Mouse (Mus musculus) cerebellum, adult 2 months (tissue): ENCODE measurements around the gene Stard10. TPM values are rescaled to one million over a fixed set of nuclear protein-coding genes. Genes with fewer than 3 reads are reported as not detected.

Experiments
- DNase-seq, 2 experiments: peaks; one replicate each; pipeline ENCODE4 v3.0.0; 2021
- H3K27ac ChIP-seq: fragments of 200-500 bp; 2 replicates; pipeline ENCODE4 v1.5.1; 2012; ENCODE audit warnings: low read length, control low read depth, inconsistent platforms; ENCODE audit not compliant: insufficient read depth
- H3K27me3 ChIP-seq: fragments of 200-500 bp; 2 replicates; pipeline ENCODE4 v1.6.1; 2012; ENCODE audit warnings: inconsistent platforms, mild to moderate bottlenecking, low read length, moderate library complexity; ENCODE audit not compliant: control insufficient read depth, insufficient read depth
- H3K4me1 ChIP-seq: fragments of 200-500 bp; 2 replicates; pipeline ENCODE4 v1.6.1; 2011; ENCODE audit warnings: low read length; ENCODE audit not compliant: control insufficient read depth, insufficient read depth
- H3K4me3 ChIP-seq: fragments of 200-500 bp; replicated peaks from 2 replicates; pipeline ENCODE3; 2011; ENCODE audit warnings: mild to moderate bottlenecking, low read depth, low read length, control low read depth; ENCODE audit not compliant: insufficient read depth
- CTCF ChIP-seq: fragments of 200-500 bp; IDR thresholded peaks from 2 replicates; pipeline ENCODE4 v1.5.1; 2011; ENCODE audit warnings: low read depth, mild to moderate bottlenecking, control low read depth, low read length, moderate library complexity, borderline replicate concordance; ENCODE audit not compliant: insufficient read depth
- POLR2A ChIP-seq: fragments of 200-500 bp; IDR thresholded peaks from 2 replicates; pipeline ENCODE4 v1.6.1; 2011; ENCODE audit warnings: low read length, control low read depth, borderline replicate concordance; ENCODE audit not compliant: insufficient read depth
- WGBS: fragments of 180-500 bp; shearing (Covaris S2); methylation state at CpG from one replicate; pipeline ENCODE4 v1.1.7; 2018; 5-methylcytosine and 5-hydroxymethylcytosine counted together
- polyA plus RNA-seq: library from polyadenylated mRNA; depleted of rRNA; stranded (reverse); fragments of >200 nt; gene quantifications from 2 replicates; pipeline ENCODE4 v1.2.3, GENCODE M21; 2012

The Stard10 gene
- polyA plus RNA-seq, 1 experiment: 123 TPM

DNA sequence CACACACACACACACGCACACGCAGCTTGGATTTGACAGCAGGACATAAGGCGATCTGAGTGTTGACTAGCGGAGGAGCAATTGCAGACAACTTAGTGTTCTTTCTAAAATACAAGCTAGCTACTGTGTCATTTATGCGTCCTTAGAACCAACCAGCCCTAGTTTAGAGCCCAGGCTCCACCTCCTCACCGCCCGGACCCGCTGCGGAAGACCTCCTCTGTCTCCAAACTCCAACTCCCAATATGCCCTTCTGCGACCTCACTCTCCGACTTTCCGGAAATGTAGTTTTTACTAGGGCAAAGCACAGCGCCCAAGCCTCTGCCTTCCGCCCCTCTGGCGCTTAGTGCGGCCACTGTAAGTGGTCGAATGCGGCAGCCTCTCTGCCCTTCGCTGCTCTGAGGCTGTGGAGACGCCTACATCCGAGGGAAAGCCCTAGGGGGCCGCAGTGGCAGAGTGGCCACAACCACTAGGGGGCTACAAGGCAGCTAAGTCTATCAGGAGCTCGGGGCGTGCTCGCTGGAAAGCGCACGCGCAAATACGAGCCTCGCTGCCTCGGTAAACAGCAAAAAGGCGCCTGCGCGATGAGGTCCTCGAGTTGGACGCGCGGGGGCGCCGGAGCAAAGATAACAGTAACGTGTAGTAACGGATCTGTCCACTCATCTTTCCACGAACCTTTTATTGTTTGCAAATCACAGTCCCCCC lies 6.4 kb upstream of the Stard10 start:
- Histone ChIP-seq H3K27me3 (no peaks in the 10 kb centered on the region), H3K4me1 (peaks cover 15% of the 10 kb centered on the region), H3K27ac (peak overlapping the region; percentile 79), H3K4me3 (peak overlapping the region; percentile 80)
- TF ChIP-seq POLR2A: peak; percentile 77; the same call in 1 of the 2 replicates
- peak; percentile 80 for TF ChIP-seq CTCF
- under 1% methylated on average over 43 of the region's 43 CpGs for WGBS
- peak; percentile 98 to 99 for DNase-seq

DNA sequence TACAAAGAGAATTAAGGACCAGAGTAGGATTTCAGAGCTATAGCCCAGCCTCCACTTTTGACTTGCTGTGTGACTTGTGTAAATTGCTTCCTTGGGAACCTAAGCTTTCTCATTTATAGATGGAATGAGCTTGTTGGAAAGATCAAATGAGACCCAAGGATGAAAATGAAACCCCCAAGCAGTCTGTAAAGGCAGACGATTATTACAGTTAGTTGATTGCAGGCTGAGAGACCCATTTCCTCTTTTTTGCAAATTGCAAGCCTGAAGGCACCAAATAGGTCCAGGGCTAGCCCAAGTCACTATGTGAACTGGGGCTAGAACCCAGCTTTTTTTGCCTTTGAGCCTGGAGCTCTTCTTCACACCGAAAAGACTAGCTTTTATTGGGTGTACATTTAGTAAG lies 5.8 kb upstream of the Stard10 start:
- H3K4me1 ChIP-seq: peaks cover 16% of the 10 kb centered on the region
- WGBS: 40% methylated on average over 2 of the region's 2 CpGs
- no peak for DNase-seq

DNA sequence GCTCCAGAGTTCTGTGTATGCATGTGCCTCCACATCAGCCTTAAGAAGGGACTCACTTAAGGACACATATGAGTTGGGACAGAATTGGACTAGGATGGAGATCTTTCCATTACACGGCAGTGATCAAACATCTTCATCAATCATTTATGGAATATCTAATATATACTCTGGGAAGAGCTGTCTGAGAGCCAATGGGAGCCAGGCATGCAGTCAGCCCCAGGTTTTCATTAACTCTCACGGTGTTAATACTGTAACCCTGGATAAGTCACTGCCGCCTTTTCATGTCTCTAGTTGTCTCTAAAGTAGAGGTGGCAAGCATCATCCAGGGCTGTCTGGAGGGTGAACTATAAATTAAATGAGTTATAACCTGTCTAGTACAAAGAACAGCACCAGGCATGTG lies 3.9 kb upstream of the Stard10 start:
- H3K4me3 ChIP-seq: no peak overlapping the region
- DNase-seq: no peak
- no peak overlapping the region for H3K27ac ChIP-seq
- 94% methylated on average over 3 of the region's 3 CpGs for WGBS
- peaks cover 16% of the 10 kb centered on the region for H3K4me1 ChIP-seq
- no peaks in the 10 kb centered on the region for H3K27me3 ChIP-seq
- TF ChIP-seq POLR2A (no peak), CTCF (no peak)

More for the DNA sequence above, 5.8 kb upstream of the Stard10 start:
- H3K4me3 ChIP-seq: peak overlapping the region; percentile 5
- no peaks in the 10 kb centered on the region for H3K27me3 ChIP-seq
- no peak for TF ChIP-seq CTCF
- no peak for TF ChIP-seq POLR2A
- H3K27ac ChIP-seq: peak overlapping the region; percentile 2

DNA sequence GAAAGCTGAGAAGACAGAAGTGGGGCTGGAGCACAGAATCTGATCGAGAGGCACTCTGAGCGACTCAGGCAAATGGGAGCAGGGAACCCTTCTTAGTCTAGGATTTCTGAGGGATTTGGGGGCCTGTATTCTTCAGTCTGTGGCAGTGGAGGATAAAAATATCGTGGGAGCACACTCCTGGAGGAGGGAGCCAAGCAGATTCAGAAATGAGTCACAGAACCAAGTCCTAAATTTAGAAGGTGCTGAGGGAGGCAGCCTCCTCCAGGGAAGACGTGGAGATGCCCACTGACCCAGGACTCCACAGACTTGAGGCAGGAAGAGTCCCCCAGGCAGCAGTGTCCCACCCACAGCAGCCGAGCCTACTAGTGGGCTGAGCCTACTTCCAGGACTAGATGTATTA lies 2.5 kb upstream of the Stard10 start:
- no peak for TF ChIP-seq CTCF
- TF ChIP-seq POLR2A: no peak
- Histone ChIP-seq H3K4me3 (no peak overlapping the region), H3K27ac (0 out of 2 replicates have a peak overlapping the region, but pooled peaks have one; percentile 18), H3K27me3 (no peaks in the 10 kb centered on the region), H3K4me1 (peaks cover 16% of the 10 kb centered on the region)
- WGBS: 41% methylated on average over 5 of the region's 5 CpGs
- peak in 1 of 2 experiments; percentile 63 for DNase-seq

DNA sequence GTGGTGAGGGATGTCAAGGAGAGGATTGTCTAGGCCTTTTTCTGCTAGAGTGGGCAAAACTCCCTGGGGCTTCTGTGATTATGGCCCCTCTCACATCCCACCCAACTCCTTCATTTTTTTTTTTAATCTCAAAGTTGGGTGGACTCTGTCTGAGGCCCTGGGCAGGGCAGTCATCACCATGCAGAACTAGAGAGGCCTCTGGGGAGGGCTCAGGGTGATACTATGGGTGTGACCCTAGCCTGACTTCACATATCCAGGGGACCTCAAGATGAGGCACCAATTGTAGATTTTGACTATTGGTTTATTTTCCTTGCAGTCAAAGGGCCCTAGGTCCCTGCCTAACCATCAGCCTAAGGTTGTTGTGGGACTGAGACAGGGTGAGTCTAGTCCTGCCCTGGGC lies 1.2 kb upstream of the Stard10 start:
- Histone ChIP-seq H3K27ac (no peak overlapping the region), H3K27me3 (no peaks in the 10 kb centered on the region), H3K4me1 (peaks cover 20% of the 10 kb centered on the region), H3K4me3 (no peak overlapping the region)
- no peak for TF ChIP-seq CTCF
- no peak for TF ChIP-seq POLR2A
- DNase-seq: no peak

DNA sequence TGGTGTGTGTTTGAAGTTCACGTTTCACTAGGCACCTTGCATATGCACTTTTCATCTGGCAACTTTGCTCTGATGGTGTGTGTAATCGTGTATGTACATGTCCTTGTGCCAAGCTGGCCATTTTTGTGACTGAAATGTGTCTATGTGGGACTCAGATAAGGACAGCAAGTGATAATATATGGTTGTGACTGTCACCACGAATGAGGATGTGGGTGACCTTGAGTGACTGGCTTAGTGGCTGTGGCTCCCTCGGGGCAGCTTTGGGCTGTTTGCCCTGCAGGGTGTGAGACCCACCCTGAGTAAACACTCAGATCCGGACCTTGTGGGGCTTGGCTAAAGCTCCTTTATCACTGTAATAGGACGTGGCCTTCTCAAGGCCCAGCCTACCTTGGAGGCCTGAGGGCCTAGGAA lies 290 bp upstream of the Stard10 start:
- Histone ChIP-seq H3K27me3 (no peaks in the 10 kb centered on the region), H3K4me1 (peaks cover 20% of the 10 kb centered on the region), H3K4me3 (no peak overlapping the region), H3K27ac (no peak overlapping the region)
- no peak for TF ChIP-seq POLR2A
- no peak for TF ChIP-seq CTCF
- 76% methylated on average over 6 of the region's 6 CpGs for WGBS
- DNase-seq: no peak

DNA sequence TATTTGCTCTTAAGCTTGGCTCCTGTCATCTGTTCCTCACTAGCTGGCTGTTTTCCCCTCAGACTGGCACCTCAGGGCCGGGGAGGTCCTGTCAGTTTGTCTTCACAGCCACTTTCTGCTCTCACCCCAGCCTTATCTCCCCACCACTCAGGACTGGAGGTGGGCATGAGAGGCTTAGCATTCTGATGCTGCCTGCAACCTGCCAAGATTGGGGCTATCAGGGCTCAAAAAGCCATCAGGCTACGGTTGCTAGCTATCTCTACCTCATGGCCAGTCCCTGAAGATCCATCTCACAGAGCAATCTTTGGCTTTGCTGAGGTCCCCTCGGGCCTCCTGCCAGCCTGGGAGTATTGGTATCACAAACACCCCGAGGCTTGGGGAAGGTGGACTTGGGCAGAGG lies 2.0 kb downstream of the Stard10 start:
- no peak for DNase-seq
- 70% methylated on average over 4 of the region's 4 CpGs for WGBS
- no peak overlapping the region for H3K27ac ChIP-seq
- no peaks in the 10 kb centered on the region for H3K27me3 ChIP-seq
- TF ChIP-seq CTCF (no peak), POLR2A (no peak)
- peaks cover 35% of the 10 kb centered on the region for H3K4me1 ChIP-seq
- H3K4me3 ChIP-seq: no peak overlapping the region

DNA sequence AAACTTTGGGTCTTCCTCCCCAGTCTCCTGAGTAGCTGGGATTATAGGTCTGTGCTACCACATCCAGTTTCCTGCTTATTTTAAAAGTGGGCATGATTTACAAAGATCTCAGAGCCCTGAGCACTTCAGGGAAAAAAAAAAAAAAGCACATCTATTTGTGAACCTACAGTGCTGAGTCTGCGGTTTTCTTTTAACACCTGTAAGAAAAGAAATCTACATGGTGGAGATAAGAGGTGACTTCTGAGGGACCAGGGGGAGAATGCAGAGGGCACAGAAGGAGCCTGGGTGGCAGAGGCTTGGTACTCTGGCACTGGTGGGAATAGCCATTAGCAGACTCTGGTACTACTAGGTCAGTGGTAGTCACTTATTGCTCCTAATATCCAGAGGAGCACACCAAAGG lies 2.9 kb downstream of the Stard10 start:
- DNase-seq: no peak
- 100% methylated on average over 1 of the region's 1 CpGs for WGBS
- no peaks in the 10 kb centered on the region for H3K27me3 ChIP-seq
- H3K27ac ChIP-seq: no peak overlapping the region
- H3K4me1 ChIP-seq: peaks cover 36% of the 10 kb centered on the region
- no peak overlapping the region for H3K4me3 ChIP-seq
- TF ChIP-seq POLR2A (no peak), CTCF (no peak)
